Mouse (Mus musculus): ENCODE data around the gene Rnf17.

- TF ChIP-seq CTCF (IDR thresholded peaks at IDR 0.05; ENCODE audit: low read depth) (no peak), EP300 (IDR thresholded peaks at IDR 0.05; ENCODE audit: low read depth) (no peak)
Observed at GRCm38 (mm10) chr14:56571310-56572093, 169.1 kb downstream of the Rnf17 start.
